Mouse (Mus musculus) CD8-positive naive resting alpha-beta T cell, adult 57 days (primary cell): Measurements from ENCODE around the gene Olfr433. TPM values are rescaled to one million over a fixed set of nuclear protein-coding genes. Genes with fewer than 3 reads are reported as not detected.

ENCODE experiments used
- total RNA-seq: library from RNA; stranded (reverse); gene quantifications from one replicate; pipeline ENCODE4 v1.2.4, GENCODE M21; 2023

Olfr433 gene
- not detected for total RNA-seq

GRCm38 (mm10) chr1:174040523-174041177, at the start of gene Olfr433:
Gene Olfr433, plus strand, starts transcription at chr1:174040705.

GRCm38 (mm10) chr1:174031698-174032097, 8.8 kb upstream of the Olfr433 start, which contains the start of gene Ifi205:
Gene Ifi205, minus strand, starts transcription at chr1:174031810.

DNA sequence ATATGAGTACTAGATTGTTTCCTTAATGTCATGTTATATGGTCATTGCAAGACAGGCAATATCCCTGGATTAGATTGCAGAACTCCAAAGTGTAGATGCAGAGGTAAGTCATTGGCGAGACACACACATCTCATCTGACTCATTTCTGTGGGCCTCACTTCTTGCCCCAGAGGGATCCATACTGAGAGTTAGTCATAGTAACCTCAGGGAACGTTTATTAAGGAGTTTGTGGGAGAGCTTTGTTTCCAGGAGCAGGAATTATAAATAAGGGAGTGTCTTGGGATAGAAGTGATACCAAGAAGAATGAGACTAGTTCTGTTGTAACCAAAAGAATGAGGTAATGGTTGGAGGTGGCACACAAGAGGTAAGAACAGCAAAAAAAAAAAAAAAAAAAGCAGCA, 8.4 kb downstream of the Olfr433 start, which contains the start of gene Olfr432:
Gene Olfr432 (plus strand): TSS at position 313 of the 400 bp plus-strand sequence.

DNA sequence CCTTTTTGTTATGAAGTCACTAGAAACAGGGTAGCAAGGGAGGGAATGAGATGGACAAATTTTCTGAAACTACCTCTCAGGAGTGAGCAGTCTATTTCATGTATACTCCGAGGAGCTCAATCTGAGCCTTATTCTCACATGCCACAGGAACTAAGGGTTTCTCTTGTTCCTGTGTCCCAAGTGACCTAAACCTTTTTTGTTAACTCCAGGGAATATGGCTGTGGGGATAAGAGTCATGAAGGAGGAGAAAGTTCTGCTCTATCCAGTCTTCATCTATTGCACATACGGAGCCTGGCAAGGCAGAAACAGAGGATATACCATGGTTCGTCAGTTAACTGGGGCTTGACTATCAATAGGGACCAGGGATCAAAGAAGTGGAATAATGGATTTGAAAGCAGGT, 25.8 kb downstream of the Olfr433 start, which contains the start of gene Olfr430:
Gene Olfr430 (plus strand): TSS at position 301 of the 400 bp plus-strand sequence.

GRCm38 (mm10) chr1:174084031-174084430, 43.5 kb downstream of the Olfr433 start, which contains the start of gene Olfr429:
Gene Olfr429, plus strand, starts transcription at chr1:174084331.

Other genes starting within 250 kb of the Olfr433 start
- gene Ifi211, start 127.7 kb upstream of the Olfr433 start, total RNA-seq, result not detected
- 253 TPM for gene Mndal, start 98.2 kb upstream of the Olfr433 start, total RNA-seq
- 163 TPM for gene Ifi203, start 98.0 kb upstream of the Olfr433 start, total RNA-seq
- gene Ifi202b, start 58.0 kb upstream of the Olfr433 start, total RNA-seq, result not detected
- gene Ifi205, start 8.9 kb upstream of the Olfr433 start, total RNA-seq, result 2.1 TPM
- not detected for gene Olfr432, start 8.5 kb downstream of the Olfr433 start, total RNA-seq
- gene Olfr430, start 25.9 kb downstream of the Olfr433 start, total RNA-seq, result not detected
- gene Olfr429, start 43.6 kb downstream of the Olfr433 start, total RNA-seq, result not detected
- not detected for gene Olfr427, start 56.2 kb downstream of the Olfr433 start, total RNA-seq
- not detected for gene Olfr231, start 80.5 kb downstream of the Olfr433 start, total RNA-seq
- gene Olfr424, start 90.8 kb downstream of the Olfr433 start, total RNA-seq, result not detected
- not detected for gene Olfr420, start 114.9 kb downstream of the Olfr433 start, total RNA-seq
- gene Spta1, start 132.1 kb downstream of the Olfr433 start, total RNA-seq, result 0.80 TPM
- not detected for gene Olfr419, start 211.4 kb downstream of the Olfr433 start, total RNA-seq